Mouse (Mus musculus): ENCODE measurements around the gene Aanat.

- no peak for TF ChIP-seq CTCF (IDR thresholded peaks at IDR 0.05; ENCODE audit: low read depth, low read length)
- TF ChIP-seq GATA1 (IDR thresholded peaks at IDR 0.05; ENCODE audit: borderline replicate concordance, low read length), result no peak
These were observed 4.8 kb upstream of the Aanat start, which contains the start of gene Ube2o for GRCm38 (mm10) chr11:116581376-116581814.

All from G1E (cell line).